Mouse (Mus musculus): ENCODE results near the gene 2700049A03Rik. TPM values are rescaled to one million over a fixed set of nuclear protein-coding genes. Genes with fewer than 3 reads are reported as not detected.

2700049A03Rik gene
- polyA plus RNA-seq, 1 experiment from 2014 or later, result 2.4 TPM

DNA sequence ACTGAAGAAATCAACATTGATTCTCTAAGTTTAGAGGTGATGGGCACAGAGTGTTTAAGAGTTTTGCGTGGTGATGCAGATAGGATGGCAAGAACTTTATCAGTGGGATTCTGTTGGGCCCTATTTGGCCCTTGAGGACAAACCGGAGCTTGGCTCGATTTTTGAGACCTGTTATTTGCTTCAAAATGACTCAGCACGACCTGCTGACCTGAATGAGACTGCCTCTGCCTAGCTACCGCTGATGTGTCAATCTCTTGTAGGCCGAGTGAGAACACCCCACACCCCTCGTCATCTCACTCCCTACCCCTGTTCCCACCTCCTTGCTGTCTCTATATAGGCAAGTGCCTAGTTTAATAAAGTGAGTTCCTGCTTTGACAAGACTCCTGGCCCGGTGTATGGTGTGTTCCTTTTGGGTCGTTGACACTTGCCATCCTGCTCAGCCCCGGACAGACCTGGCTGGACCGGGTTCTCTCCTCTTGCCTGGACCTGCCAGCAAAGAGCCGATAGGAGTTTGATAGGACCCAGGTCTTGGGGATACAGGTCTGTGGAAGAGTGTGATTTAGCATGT lies 144.6 kb downstream of the 2700049A03Rik start:
- Histone ChIP-seq H3K4me1 (ENCODE audit: insufficient read depth) (no peaks in the 10 kb centered on the region), H3K27me3 (ENCODE audit: insufficient read depth, low read length) (no peaks in the 10 kb centered on the region), H3K27ac (ENCODE audit: low read depth) (no peak overlapping the region), H3K4me3 (ENCODE audit: low read depth, low read length) (no peak overlapping the region), H3K36me3 (replicated peaks; ENCODE audit: insufficient read depth, low read length) (no peaks in the 10 kb centered on the region), H3K4me2 (ENCODE audit: low read depth, low read length) (no peak overlapping the region), H3K9me3 (ENCODE audit: low read length) (no peaks in the 10 kb centered on the region), H3K9ac (replicated peaks) (no peak overlapping the region)
- no peak for TF ChIP-seq EP300 (IDR thresholded peaks at IDR 0.05; ENCODE audit: low read depth)
- no peak for TF ChIP-seq CTCF (IDR thresholded peaks at IDR 0.05; ENCODE audit: low read depth)
- ATAC-seq (no peak), DNase-seq (no peak)
- WGBS (ENCODE audit: insufficient replicate concordance), result 79% methylated on average over 12 of the region's 12 CpGs

DNA sequence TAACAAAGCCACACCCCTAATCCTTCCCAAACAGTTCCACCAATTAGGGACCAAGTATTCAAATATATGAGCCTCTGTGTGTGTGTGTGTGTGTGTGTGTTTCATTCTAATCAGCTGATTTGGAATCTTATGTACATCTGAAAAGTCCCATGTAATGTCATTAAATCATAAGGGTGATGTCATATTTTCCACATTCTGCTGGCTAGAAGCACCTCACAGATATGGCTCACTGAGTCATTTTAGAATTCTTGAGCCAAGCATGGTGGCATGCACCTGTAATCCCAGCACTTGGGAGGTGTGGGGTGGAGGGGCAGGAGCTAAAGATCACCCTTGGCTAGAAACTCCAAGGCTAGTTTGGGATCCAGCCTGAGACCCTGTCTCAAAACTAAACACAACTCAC lies 148.8 kb downstream of the 2700049A03Rik start:
- Histone ChIP-seq H3K4me3 (ENCODE audit: low read depth, low read length) (no peak overlapping the region), H3K36me3 (replicated peaks; ENCODE audit: insufficient read depth, low read length) (no peaks in the 10 kb centered on the region), H3K4me1 (ENCODE audit: insufficient read depth) (no peaks in the 10 kb centered on the region), H3K4me2 (ENCODE audit: low read depth, low read length) (no peak overlapping the region), H3K9me3 (ENCODE audit: low read length) (no peaks in the 10 kb centered on the region), H3K27me3 (ENCODE audit: insufficient read depth, low read length) (no peaks in the 10 kb centered on the region), H3K27ac (ENCODE audit: low read depth) (no peak overlapping the region), H3K9ac (replicated peaks) (no peak overlapping the region)
- DNase-seq (no peak), ATAC-seq (no peak)
- no peak for TF ChIP-seq CTCF (IDR thresholded peaks at IDR 0.05; ENCODE audit: low read depth)
- no peak for TF ChIP-seq EP300 (IDR thresholded peaks at IDR 0.05; ENCODE audit: low read depth)

DNA sequence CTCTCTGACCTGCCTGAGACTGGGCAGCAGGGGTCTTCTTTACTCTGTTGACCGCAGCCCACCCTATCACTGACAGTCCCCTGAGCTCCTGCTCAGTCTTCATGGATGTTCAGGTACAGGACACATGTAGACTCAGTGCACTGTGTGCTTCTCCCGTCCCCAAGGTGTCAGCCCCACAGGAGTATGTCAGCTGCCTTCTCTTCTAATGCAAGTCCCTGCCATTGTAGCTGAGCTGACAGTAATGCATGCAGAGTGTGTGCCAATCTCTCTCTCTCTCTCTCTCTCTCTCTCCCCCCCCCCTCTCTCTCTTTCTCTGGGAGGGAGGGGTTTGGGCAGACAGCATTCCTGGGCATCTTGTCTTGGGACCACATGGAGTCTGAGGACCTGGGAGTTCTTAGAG lies 153.8 kb downstream of the 2700049A03Rik start:
- Histone ChIP-seq H3K27ac (ENCODE audit: low read depth) (no peak overlapping the region), H3K4me3 (ENCODE audit: low read depth, low read length) (no peak overlapping the region), H3K4me1 (ENCODE audit: insufficient read depth) (0 out of 2 replicates have a peak, but pooled peaks cover 8% of the 10 kb centered on the region), H3K9me3 (ENCODE audit: low read length) (no peaks in the 10 kb centered on the region), H3K36me3 (replicated peaks; ENCODE audit: insufficient read depth, low read length) (no peaks in the 10 kb centered on the region), H3K4me2 (ENCODE audit: low read depth, low read length) (no peak overlapping the region), H3K27me3 (ENCODE audit: insufficient read depth, low read length) (no peaks in the 10 kb centered on the region), H3K9ac (replicated peaks) (no peak overlapping the region)
- TF ChIP-seq EP300 (IDR thresholded peaks at IDR 0.05; ENCODE audit: low read depth) (no peak), CTCF (IDR thresholded peaks at IDR 0.05; ENCODE audit: low read depth) (no peak)
- DNase-seq (no peak), ATAC-seq (no peak)
- 74% methylated on average over 2 of the region's 2 CpGs for WGBS (ENCODE audit: insufficient replicate concordance)

Other genes with a start within 250 kb of the 2700049A03Rik start
- 108 and 109 TPM in 2 replicates for gene Actr10, start 199.0 kb upstream of the 2700049A03Rik start, polyA plus RNA-seq (2015; fragmentation: Nextera tagmentation; extraction: Ambion mirVana)
- 288 and 297 TPM in 2 replicates for gene Psma3, start 162.2 kb upstream of the 2700049A03Rik start, polyA plus RNA-seq (2015; fragmentation: Nextera tagmentation; extraction: Ambion mirVana)
- gene Arid4a, start 120.9 kb upstream of the 2700049A03Rik start, polyA plus RNA-seq (2015; fragmentation: Nextera tagmentation; extraction: Ambion mirVana), result 19.3 and 20.6 TPM in 2 replicates
- gene Tomm20l, start 25.4 kb upstream of the 2700049A03Rik start, polyA plus RNA-seq (2015; fragmentation: Nextera tagmentation; extraction: Ambion mirVana), result not detected in 2 replicates
- gene Timm9, start 164 bp upstream of the 2700049A03Rik start, polyA plus RNA-seq (2015; fragmentation: Nextera tagmentation; extraction: Ambion mirVana), result 58.2 and 61.9 TPM in 2 replicates
- gene Dact1, start 173.0 kb downstream of the 2700049A03Rik start, polyA plus RNA-seq (2015; fragmentation: Nextera tagmentation; extraction: Ambion mirVana), result 0.36 and 0.51 TPM in 2 replicates